Mouse (Mus musculus): ENCODE measurements around the gene Wipf2. TPM values are rescaled to one million over a fixed set of nuclear protein-coding genes. Genes with fewer than 3 reads are reported as not detected.

Wipf2 gene
- polyA plus RNA-seq, 1 experiment from 2014 or later, result 6.3 TPM

- WGBS, result 1% methylated on average over 24 of the region's 29 CpGs
- Histone ChIP-seq H3K4me1 (peaks cover 38% of the 10 kb centered on the region), H3K36me3 (peaks cover 27% of the 10 kb centered on the region), H3K9me3 (no peaks in the 10 kb centered on the region), H3K9ac (peak overlapping the region; percentile 83), H3K27me3 (peaks cover 34% of the 10 kb centered on the region), H3K27ac (no peak overlapping the region), H3K4me2 (peak overlapping the region; percentile 97), H3K4me3 (peak overlapping the region; percentile 80)
- 0 out of 2 replicates have a peak, but pooled peaks have one; percentile 38 for ATAC-seq (ENCODE audit: insufficient number of reproducible peaks, insufficient read depth, low FRiP score, low TSS enrichment, low read depth)
Measured at GRCm38 (mm10) chr11:98837231-98837704, 26.2 kb upstream of the Wipf2 start.

- 44% methylated on average over 11 of the region's 11 CpGs for WGBS
- Histone ChIP-seq H3K4me1 (peaks cover 38% of the 10 kb centered on the region), H3K27ac (no peak overlapping the region), H3K36me3 (peaks cover 20% of the 10 kb centered on the region), H3K9me3 (no peaks in the 10 kb centered on the region), H3K9ac (0 out of 2 replicates have a peak overlapping the region, but pooled peaks have one; percentile 83), H3K27me3 (peaks cover 34% of the 10 kb centered on the region), H3K4me2 (peak overlapping the region; percentile 97), H3K4me3 (peak overlapping the region; percentile 80)
- no peak for ATAC-seq (ENCODE audit: insufficient number of reproducible peaks, insufficient read depth, low FRiP score, low TSS enrichment, low read depth)
Measured at GRCm38 (mm10) chr11:98837917-98838316, 25.5 kb upstream of the Wipf2 start.

- H3K27me3 ChIP-seq, result peaks cover 34% of the 10 kb centered on the region
- H3K9ac ChIP-seq, result 0 out of 2 replicates have a peak overlapping the region, but pooled peaks have one; percentile 40
- H3K36me3 ChIP-seq, result peaks cover 14% of the 10 kb centered on the region
- 65% methylated on average over 9 of the region's 9 CpGs for WGBS
- no peak overlapping the region for H3K4me2 ChIP-seq
- H3K4me3 ChIP-seq, result no peak overlapping the region
- H3K4me1 ChIP-seq, result peaks cover 38% of the 10 kb centered on the region
- H3K9me3 ChIP-seq, result no peaks in the 10 kb centered on the region
- H3K27ac ChIP-seq, result no peak overlapping the region
- ATAC-seq (ENCODE audit: insufficient number of reproducible peaks, insufficient read depth, low FRiP score, low TSS enrichment, low read depth), result no peak
Measured at GRCm38 (mm10) chr11:98838512-98838911, 24.9 kb upstream of the Wipf2 start.

- Histone ChIP-seq H3K9ac (0 out of 2 replicates have a peak overlapping the region, but pooled peaks have one; percentile 12), H3K4me3 (no peak overlapping the region), H3K9me3 (no peaks in the 10 kb centered on the region), H3K4me1 (peaks cover 38% of the 10 kb centered on the region), H3K36me3 (0 out of 2 replicates have a peak, but pooled peaks cover 6% of the 10 kb centered on the region), H3K27me3 (peaks cover 34% of the 10 kb centered on the region), H3K4me2 (peak overlapping the region; percentile 30), H3K27ac (no peak overlapping the region)
- no peak for ATAC-seq (ENCODE audit: insufficient number of reproducible peaks, insufficient read depth, low FRiP score, low TSS enrichment, low read depth)
- 44% methylated on average over 6 of the region's 6 CpGs for WGBS
Measured at GRCm38 (mm10) chr11:98839402-98839801, 24.0 kb upstream of the Wipf2 start.

GRCm38 (mm10) chr11:98839897-98840296, 23.5 kb upstream of the Wipf2 start:
- Histone ChIP-seq H3K4me3 (no peak overlapping the region), H3K27ac (no peak overlapping the region), H3K27me3 (peaks cover 34% of the 10 kb centered on the region), H3K9ac (0 out of 2 replicates have a peak overlapping the region, but pooled peaks have one; percentile 12), H3K36me3 (0 out of 2 replicates have a peak, but pooled peaks cover under 1% of the 10 kb centered on the region), H3K4me1 (peaks cover 33% of the 10 kb centered on the region), H3K4me2 (0 out of 2 replicates have a peak overlapping the region, but pooled peaks have one; percentile 5), H3K9me3 (no peaks in the 10 kb centered on the region)
- 55% methylated on average over 10 of the region's 10 CpGs for WGBS
- no peak for ATAC-seq (ENCODE audit: insufficient number of reproducible peaks, insufficient read depth, low FRiP score, low TSS enrichment, low read depth)

DNA sequence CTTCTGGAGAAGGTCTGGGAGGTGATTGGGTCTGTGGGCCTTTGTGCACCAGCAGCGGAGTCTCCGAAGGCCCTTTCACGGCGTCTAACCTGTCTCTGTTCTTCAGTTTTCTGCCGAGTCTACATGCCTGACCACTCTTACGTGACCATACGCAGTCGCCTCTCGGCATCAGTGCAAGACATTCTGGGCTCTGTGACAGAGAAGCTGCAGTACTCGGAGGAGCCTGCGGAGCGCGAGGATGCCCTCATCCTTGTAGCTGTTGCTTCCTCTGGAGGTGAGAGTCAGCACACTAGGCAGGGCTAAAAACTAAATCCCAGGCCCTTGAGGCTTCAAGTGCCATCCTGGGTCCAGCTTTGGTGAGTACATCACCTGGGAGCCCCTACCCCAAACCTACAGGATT, 17.4 kb upstream of the Wipf2 start:
- Histone ChIP-seq H3K4me1 (peaks cover 24% of the 10 kb centered on the region), H3K9me3 (no peaks in the 10 kb centered on the region), H3K4me3 (no peak overlapping the region), H3K4me2 (no peak overlapping the region), H3K27me3 (no peaks in the 10 kb centered on the region), H3K36me3 (peaks cover 7% of the 10 kb centered on the region; the same call in 1 of the 2 replicates), H3K9ac (peak overlapping the region; percentile 17; the same call in 1 of the 2 replicates), H3K27ac (no peak overlapping the region)
- no peak for ATAC-seq (ENCODE audit: insufficient number of reproducible peaks, insufficient read depth, low FRiP score, low TSS enrichment, low read depth)
- WGBS, result 51% methylated on average over 13 of the region's 13 CpGs

- no peak overlapping the region for H3K4me2 ChIP-seq
- WGBS, result 61% methylated on average over 19 of the region's 19 CpGs
- peaks cover 25% of the 10 kb centered on the region for H3K4me1 ChIP-seq
- H3K9ac ChIP-seq, result no peak overlapping the region
- H3K36me3 ChIP-seq, result peaks cover 11% of the 10 kb centered on the region; the same call in 1 of the 2 replicates
- ATAC-seq (ENCODE audit: insufficient number of reproducible peaks, insufficient read depth, low FRiP score, low TSS enrichment, low read depth), result no peak
- H3K27ac ChIP-seq, result no peak overlapping the region
- H3K4me3 ChIP-seq, result no peak overlapping the region
- H3K27me3 ChIP-seq, result no peaks in the 10 kb centered on the region
- H3K9me3 ChIP-seq, result no peaks in the 10 kb centered on the region
Measured at GRCm38 (mm10) chr11:98846865-98847604, 16.4 kb upstream of the Wipf2 start.

DNA sequence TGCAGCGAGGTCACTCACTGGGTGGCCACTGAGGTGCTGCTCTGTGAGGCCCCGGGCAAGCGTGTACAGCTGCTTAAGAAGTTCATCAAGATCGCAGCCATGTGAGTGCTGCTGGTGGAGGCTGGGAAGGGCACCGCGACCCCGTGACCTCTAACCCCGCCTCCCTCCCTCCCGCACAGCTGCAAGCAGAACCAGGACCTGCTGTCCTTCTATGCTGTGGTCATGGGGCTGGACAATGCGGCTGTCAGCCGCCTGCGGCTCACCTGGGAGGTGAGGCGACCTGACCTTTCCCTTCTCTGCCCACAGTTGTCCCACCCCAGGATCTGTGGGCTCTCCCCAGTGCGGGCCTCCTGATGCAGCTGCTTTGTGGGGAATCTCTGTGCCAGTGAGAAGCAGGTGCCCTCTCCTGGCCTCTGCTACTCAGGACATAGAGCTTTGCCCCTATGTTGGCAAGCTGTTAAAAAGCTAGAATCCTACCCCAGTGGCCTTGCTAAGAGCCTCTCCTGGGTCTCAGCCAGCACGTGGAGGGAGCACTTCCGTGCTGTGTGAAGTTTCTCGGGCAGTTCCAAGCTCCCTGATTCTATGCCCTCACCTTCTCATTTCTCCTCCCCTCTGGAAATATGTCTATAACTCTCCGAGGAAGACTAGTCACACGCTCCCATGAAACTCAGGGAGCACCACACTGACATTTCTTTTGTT, 14.1 kb upstream of the Wipf2 start:
- Histone ChIP-seq H3K27ac (no peak overlapping the region), H3K9ac (peak overlapping the region; percentile 32; the same call in 1 of the 2 replicates), H3K9me3 (no peaks in the 10 kb centered on the region), H3K36me3 (peaks cover 11% of the 10 kb centered on the region; the same call in 1 of the 2 replicates), H3K27me3 (no peaks in the 10 kb centered on the region), H3K4me2 (peak overlapping the region; percentile 12; the same call in 1 of the 2 replicates), H3K4me1 (peaks cover 41% of the 10 kb centered on the region), H3K4me3 (no peak overlapping the region)
- 17% methylated on average over 19 of the region's 19 CpGs for WGBS
- no peak; the same call in 1 of the 2 replicates for ATAC-seq (ENCODE audit: insufficient number of reproducible peaks, insufficient read depth, low FRiP score, low TSS enrichment, low read depth)

- H3K9ac ChIP-seq, result peak overlapping the region; percentile 38; the same call in 1 of the 2 replicates
- 67% methylated on average over 26 of the region's 26 CpGs for WGBS
- no peak for ATAC-seq (ENCODE audit: insufficient number of reproducible peaks, insufficient read depth, low FRiP score, low TSS enrichment, low read depth)
- H3K4me2 ChIP-seq, result no peak overlapping the region
- H3K9me3 ChIP-seq, result no peaks in the 10 kb centered on the region
- H3K4me1 ChIP-seq, result peaks cover 41% of the 10 kb centered on the region
- H3K4me3 ChIP-seq, result no peak overlapping the region
- H3K36me3 ChIP-seq, result peaks cover 11% of the 10 kb centered on the region; the same call in 1 of the 2 replicates
- no peaks in the 10 kb centered on the region for H3K27me3 ChIP-seq
- H3K27ac ChIP-seq, result no peak overlapping the region
Measured at GRCm38 (mm10) chr11:98850100-98851093, 13.0 kb upstream of the Wipf2 start.

DNA sequence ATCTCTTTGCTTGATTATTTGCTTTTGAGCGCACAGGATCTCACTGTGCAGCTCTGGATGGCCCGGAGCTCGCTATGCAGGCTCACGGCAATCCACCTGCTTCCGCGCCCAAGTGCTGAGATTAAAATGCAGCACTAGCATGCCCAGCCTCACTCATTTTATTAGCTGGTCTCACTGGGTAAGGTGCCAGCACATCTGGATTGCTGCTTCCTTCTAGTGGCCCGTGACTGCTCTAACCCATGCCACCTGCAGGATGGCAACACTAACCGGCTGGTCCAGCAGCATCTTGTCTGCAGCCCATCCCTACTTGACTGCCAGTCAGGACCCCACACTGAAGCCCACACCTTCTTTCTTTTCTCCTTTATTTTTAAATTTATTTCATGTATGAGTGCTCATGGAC, 9.3 kb upstream of the Wipf2 start:
- no peak for ATAC-seq (ENCODE audit: insufficient number of reproducible peaks, insufficient read depth, low FRiP score, low TSS enrichment, low read depth)
- WGBS, result 78% methylated on average over 8 of the region's 8 CpGs
- Histone ChIP-seq H3K4me2 (no peak overlapping the region), H3K27ac (no peak overlapping the region), H3K27me3 (no peaks in the 10 kb centered on the region), H3K4me3 (no peak overlapping the region), H3K9ac (no peak overlapping the region), H3K36me3 (peaks cover 7% of the 10 kb centered on the region; the same call in 1 of the 2 replicates), H3K4me1 (peaks cover 36% of the 10 kb centered on the region), H3K9me3 (no peaks in the 10 kb centered on the region)
